Mouse (Mus musculus): ENCODE results near the gene Gm16181. TPM values are rescaled to one million over a fixed set of nuclear protein-coding genes. Genes with fewer than 3 reads are reported as not detected.

The Gm16181 gene
- polyA plus RNA-seq, 1 experiment from 2014 or later: not detected

GRCm38 (mm10) chr17:35193881-35194843, 26.5 kb upstream of the Gm16181 start, which contains the start of gene Ltb:
Ltb (plus strand) TSS chr17:35194439.
- Histone ChIP-seq H3K9me3 (ENCODE audit: control insufficient read depth, low read length) (no peaks in the 10 kb centered on the region), H3K27ac (ENCODE audit: low read depth, low read length) (no peak within 1 kb of the TSS), H3K4me2 (peak within 1 kb of the TSS; percentile 40; the same call in 1 of the 2 replicates), H3K4me1 (ENCODE audit: control insufficient read depth, insufficient read depth, low read length) (peaks cover 4% of the 10 kb centered on the region; the same call in 1 of the 2 replicates), H3K27me3 (ENCODE audit: control insufficient read depth, insufficient read depth, low read length) (peaks cover 26% of the 10 kb centered on the region), H3K9ac (ENCODE audit: low read length) (no peak within 1 kb of the TSS), H3K36me3 (ENCODE audit: control insufficient read depth, insufficient read depth, low read length) (no peaks in the 10 kb centered on the region), H3K4me3 (ENCODE audit: low read depth, low read length) (no peak within 1 kb of the TSS)
- ATAC-seq (ENCODE audit: low FRiP score): no peak
- no peak for DNase-seq (ENCODE audit: low spot score, missing footprints)
- WGBS: 63% methylated on average over 28 of the region's 28 CpGs

DNA sequence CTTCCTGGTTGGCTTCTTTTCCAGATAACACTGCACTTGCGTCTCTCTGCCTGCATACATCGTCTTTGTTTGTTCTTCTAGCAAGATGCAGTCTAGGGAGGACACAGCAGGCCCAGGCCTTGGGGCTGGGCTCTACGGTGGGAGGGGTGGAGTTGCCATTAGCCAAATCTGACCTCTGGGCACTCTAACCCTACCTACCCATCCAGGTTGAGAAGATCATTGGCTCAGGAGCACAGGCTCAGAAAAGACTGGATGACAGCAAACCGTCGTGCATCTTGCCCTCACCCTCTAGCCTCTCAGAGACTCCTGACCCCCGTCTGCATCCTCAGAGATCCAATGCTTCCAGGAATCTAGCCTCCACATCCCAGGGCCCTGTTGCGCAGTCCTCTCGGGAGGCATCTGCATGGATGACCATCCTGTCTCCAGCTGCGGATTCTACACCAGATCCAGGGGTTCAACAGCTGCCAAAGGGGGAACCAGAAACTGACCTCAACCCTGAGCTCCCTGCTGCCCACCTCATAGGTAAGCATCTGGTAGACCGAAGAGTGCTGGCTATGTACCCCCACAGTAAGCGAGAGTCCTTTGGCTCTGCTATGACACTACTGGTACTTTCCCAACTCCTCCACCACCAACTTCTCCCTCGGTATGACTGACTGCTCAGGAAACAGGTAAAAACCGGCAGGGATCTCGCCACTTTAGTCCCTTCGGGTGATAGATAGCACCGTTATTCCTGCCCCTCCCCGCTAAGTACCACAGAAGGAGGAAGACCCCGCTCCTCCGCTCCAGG, 25.6 kb upstream of the Gm16181 start:
- peaks cover 26% of the 10 kb centered on the region for H3K27me3 ChIP-seq (ENCODE audit: control insufficient read depth, insufficient read depth, low read length)

DNA sequence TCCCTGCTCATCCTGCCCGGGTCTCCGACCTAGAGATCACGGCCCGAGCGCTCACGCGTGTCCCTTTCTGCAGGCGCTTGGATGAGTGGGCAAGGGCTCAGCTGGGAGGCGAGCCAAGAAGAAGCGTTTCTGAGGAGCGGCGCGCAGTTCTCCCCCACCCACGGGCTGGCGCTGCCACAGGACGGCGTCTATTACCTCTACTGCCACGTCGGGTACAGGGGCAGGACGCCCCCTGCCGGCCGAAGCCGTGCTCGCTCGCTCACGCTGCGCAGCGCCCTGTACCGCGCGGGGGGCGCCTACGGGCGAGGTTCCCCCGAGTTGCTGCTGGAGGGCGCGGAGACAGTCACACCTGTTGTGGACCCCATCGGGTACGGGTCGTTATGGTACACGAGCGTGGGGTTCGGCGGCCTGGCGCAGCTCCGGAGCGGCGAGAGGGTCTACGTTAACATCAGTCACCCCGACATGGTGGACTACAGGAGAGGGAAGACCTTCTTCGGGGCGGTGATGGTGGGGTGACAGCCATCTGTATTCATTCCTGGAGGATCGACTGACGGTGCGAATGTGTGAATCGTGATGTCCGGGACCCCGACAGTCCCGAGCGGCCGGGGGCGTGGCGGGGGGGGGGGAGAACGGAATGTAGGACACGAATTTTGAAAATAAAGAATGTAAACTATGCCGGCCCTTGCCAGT, 24.9 kb upstream of the Gm16181 start:
- Histone ChIP-seq H3K27ac (ENCODE audit: low read depth, low read length) (no peak overlapping the region), H3K9ac (ENCODE audit: low read length) (peak overlapping the region; percentile 10; the same call in 1 of the 2 replicates), H3K9me3 (ENCODE audit: control insufficient read depth, low read length) (no peaks in the 10 kb centered on the region), H3K4me1 (ENCODE audit: control insufficient read depth, insufficient read depth, low read length) (peaks cover 4% of the 10 kb centered on the region; the same call in 1 of the 2 replicates), H3K4me2 (peak overlapping the region; percentile 40), H3K4me3 (ENCODE audit: low read depth, low read length) (peak overlapping the region; percentile 23), H3K27me3 (ENCODE audit: control insufficient read depth, insufficient read depth, low read length) (peaks cover 26% of the 10 kb centered on the region), H3K36me3 (ENCODE audit: control insufficient read depth, insufficient read depth, low read length) (no peaks in the 10 kb centered on the region)
- WGBS: 2% methylated on average over 66 of the region's 66 CpGs
- peak; percentile 73 for ATAC-seq (ENCODE audit: low FRiP score)
- peak; percentile 98 for DNase-seq (ENCODE audit: low spot score, missing footprints)

More for the DNA sequence above, 25.6 kb upstream of the Gm16181 start:
- H3K4me3 ChIP-seq (ENCODE audit: low read depth, low read length): peak overlapping the region; percentile 23
- DNase-seq (ENCODE audit: low spot score, missing footprints) (peak; percentile 90), ATAC-seq (ENCODE audit: low FRiP score) (no peak)
- H3K4me1 ChIP-seq (ENCODE audit: control insufficient read depth, insufficient read depth, low read length): peaks cover 4% of the 10 kb centered on the region; the same call in 1 of the 2 replicates
- H3K9me3 ChIP-seq (ENCODE audit: control insufficient read depth, low read length): no peaks in the 10 kb centered on the region
- no peaks in the 10 kb centered on the region for H3K36me3 ChIP-seq (ENCODE audit: control insufficient read depth, insufficient read depth, low read length)
- H3K9ac ChIP-seq (ENCODE audit: low read length): peak overlapping the region; percentile 10; the same call in 1 of the 2 replicates
- no peak overlapping the region for H3K27ac ChIP-seq (ENCODE audit: low read depth, low read length)
- WGBS: 45% methylated on average over 19 of the region's 19 CpGs
- H3K4me2 ChIP-seq: peak overlapping the region; percentile 40

DNA sequence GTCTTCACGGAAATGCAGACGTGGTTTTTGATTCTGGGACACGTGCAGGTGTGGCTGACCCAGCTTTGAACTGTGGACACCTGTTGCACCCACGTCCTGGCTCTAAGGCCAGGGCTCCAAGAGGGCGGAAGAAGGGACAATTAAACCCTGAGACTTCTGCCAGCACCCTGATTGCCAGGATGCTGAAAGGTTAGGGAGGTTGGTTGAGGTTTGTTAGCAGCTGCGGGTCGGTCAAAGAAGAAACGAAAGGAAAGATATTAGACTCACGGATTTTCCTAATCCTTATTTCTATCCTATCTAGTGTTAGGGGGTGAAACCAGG, 24.4 kb upstream of the Gm16181 start:
- H3K36me3 ChIP-seq (ENCODE audit: control insufficient read depth, insufficient read depth, low read length): no peaks in the 10 kb centered on the region
- 40% methylated on average over 9 of the region's 9 CpGs for WGBS
- DNase-seq (ENCODE audit: low spot score, missing footprints): no peak
- peak overlapping the region; percentile 40 for H3K4me2 ChIP-seq
- no peak overlapping the region for H3K27ac ChIP-seq (ENCODE audit: low read depth, low read length)
- H3K9me3 ChIP-seq (ENCODE audit: control insufficient read depth, low read length): no peaks in the 10 kb centered on the region
- peaks cover 4% of the 10 kb centered on the region; the same call in 1 of the 2 replicates for H3K4me1 ChIP-seq (ENCODE audit: control insufficient read depth, insufficient read depth, low read length)
- peak overlapping the region; percentile 23 for H3K4me3 ChIP-seq (ENCODE audit: low read depth, low read length)
- no peak for ATAC-seq (ENCODE audit: low FRiP score)
- no peak overlapping the region for H3K9ac ChIP-seq (ENCODE audit: low read length)
- H3K27me3 ChIP-seq (ENCODE audit: control insufficient read depth, insufficient read depth, low read length): peaks cover 26% of the 10 kb centered on the region

DNA sequence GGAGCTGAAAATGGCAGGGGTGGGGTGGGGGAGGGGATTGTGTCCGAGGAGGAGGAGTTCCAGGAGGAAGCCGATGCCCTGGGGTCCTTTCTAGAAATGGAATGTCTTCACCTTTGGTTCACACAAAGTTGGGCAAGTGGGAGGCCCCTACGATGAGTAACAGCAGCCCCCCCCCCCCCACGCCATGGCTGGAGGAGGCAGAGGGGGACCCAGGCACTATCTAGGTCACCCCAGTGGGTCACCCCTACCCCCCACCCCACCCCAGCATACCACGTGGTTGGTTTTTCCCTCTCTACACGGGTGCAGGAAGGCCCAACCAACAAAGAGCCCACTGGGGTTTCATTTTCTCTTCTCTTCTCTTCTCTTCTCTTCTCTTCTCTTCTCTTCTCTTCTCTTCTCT, 23.5 kb upstream of the Gm16181 start:
- H3K4me2 ChIP-seq: no peak overlapping the region
- H3K4me3 ChIP-seq (ENCODE audit: low read depth, low read length): no peak overlapping the region
- H3K27ac ChIP-seq (ENCODE audit: low read depth, low read length): no peak overlapping the region
- no peak overlapping the region for H3K9ac ChIP-seq (ENCODE audit: low read length)
- H3K36me3 ChIP-seq (ENCODE audit: control insufficient read depth, insufficient read depth, low read length): no peaks in the 10 kb centered on the region
- peaks cover 26% of the 10 kb centered on the region for H3K27me3 ChIP-seq (ENCODE audit: control insufficient read depth, insufficient read depth, low read length)
- H3K9me3 ChIP-seq (ENCODE audit: control insufficient read depth, low read length): no peaks in the 10 kb centered on the region
- no peak for ATAC-seq (ENCODE audit: low FRiP score)
- H3K4me1 ChIP-seq (ENCODE audit: control insufficient read depth, insufficient read depth, low read length): peaks cover 4% of the 10 kb centered on the region; the same call in 1 of the 2 replicates
- 44% methylated on average over 5 of the region's 6 CpGs for WGBS
- no peak for DNase-seq (ENCODE audit: low spot score, missing footprints)

DNA sequence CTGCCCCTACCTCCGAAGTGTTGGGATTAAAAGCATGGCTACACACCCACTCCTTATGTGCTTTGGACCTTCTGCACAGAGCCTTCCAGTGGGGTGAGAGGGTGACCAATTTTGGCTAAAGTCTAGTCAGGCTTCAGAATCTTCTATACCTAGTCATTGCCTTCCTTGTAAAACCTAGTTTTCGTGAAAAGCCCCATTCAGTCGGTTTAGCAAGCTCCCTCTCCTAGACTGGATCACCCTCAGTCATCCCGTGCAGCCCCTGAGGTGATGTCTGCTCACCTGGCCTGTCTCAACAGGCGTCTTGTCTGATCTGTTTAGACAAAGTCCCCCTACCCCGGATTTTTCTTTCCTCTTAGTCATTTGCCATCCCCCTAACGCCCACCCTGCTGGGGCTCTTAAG, 22.6 kb upstream of the Gm16181 start:
- H3K4me1 ChIP-seq (ENCODE audit: control insufficient read depth, insufficient read depth, low read length): peaks cover 4% of the 10 kb centered on the region; the same call in 1 of the 2 replicates
- peaks cover 26% of the 10 kb centered on the region for H3K27me3 ChIP-seq (ENCODE audit: control insufficient read depth, insufficient read depth, low read length)
- H3K27ac ChIP-seq (ENCODE audit: low read depth, low read length): no peak overlapping the region
- no peaks in the 10 kb centered on the region for H3K36me3 ChIP-seq (ENCODE audit: control insufficient read depth, insufficient read depth, low read length)
- DNase-seq (ENCODE audit: low spot score, missing footprints) (no peak), ATAC-seq (ENCODE audit: low FRiP score) (no peak)
- no peaks in the 10 kb centered on the region for H3K9me3 ChIP-seq (ENCODE audit: control insufficient read depth, low read length)
- H3K4me3 ChIP-seq (ENCODE audit: low read depth, low read length): no peak overlapping the region
- no peak overlapping the region for H3K4me2 ChIP-seq
- H3K9ac ChIP-seq (ENCODE audit: low read length): no peak overlapping the region
- 69% methylated on average over 7 of the region's 7 CpGs for WGBS

DNA sequence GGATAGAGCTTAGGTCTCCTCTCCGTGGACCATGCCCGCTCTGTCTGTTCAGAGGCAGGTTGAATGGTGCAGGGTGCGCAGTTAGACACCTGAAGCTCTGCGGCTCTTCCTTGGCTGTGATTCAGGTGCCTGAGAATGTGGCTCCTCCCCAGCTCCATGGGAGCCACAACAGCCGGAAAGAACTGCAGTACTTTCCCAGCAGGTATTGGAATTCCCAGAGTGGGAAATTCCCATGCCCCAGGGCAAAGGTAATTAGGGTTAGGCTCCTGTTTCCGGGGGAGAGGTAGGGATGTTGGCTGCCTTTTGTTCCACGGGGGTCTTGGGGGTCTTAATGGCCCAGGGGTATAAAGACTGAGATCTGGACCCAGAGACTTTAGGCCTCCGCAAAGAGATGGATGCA, 21.7 kb upstream of the Gm16181 start:
- Histone ChIP-seq H3K9ac (ENCODE audit: low read length) (no peak overlapping the region), H3K4me2 (no peak overlapping the region), H3K27ac (ENCODE audit: low read depth, low read length) (no peak overlapping the region), H3K27me3 (ENCODE audit: control insufficient read depth, insufficient read depth, low read length) (peaks cover 26% of the 10 kb centered on the region), H3K4me3 (ENCODE audit: low read depth, low read length) (no peak overlapping the region), H3K36me3 (ENCODE audit: control insufficient read depth, insufficient read depth, low read length) (no peaks in the 10 kb centered on the region), H3K9me3 (ENCODE audit: control insufficient read depth, low read length) (no peaks in the 10 kb centered on the region), H3K4me1 (ENCODE audit: control insufficient read depth, insufficient read depth, low read length) (peaks cover 4% of the 10 kb centered on the region; the same call in 1 of the 2 replicates)
- WGBS: 38% methylated on average over 8 of the region's 8 CpGs
- DNase-seq (ENCODE audit: low spot score, missing footprints) (no peak), ATAC-seq (ENCODE audit: low FRiP score) (no peak)

GRCm38 (mm10) chr17:35200398-35200797, 20.2 kb upstream of the Gm16181 start:
- DNase-seq (ENCODE audit: low spot score, missing footprints) (no peak), ATAC-seq (ENCODE audit: low FRiP score) (no peak)
- Histone ChIP-seq H3K4me1 (ENCODE audit: control insufficient read depth, insufficient read depth, low read length) (peaks cover 4% of the 10 kb centered on the region; the same call in 1 of the 2 replicates), H3K27ac (ENCODE audit: low read depth, low read length) (no peak overlapping the region), H3K4me3 (ENCODE audit: low read depth, low read length) (no peak overlapping the region), H3K27me3 (ENCODE audit: control insufficient read depth, insufficient read depth, low read length) (peaks cover 13% of the 10 kb centered on the region), H3K9me3 (ENCODE audit: control insufficient read depth, low read length) (no peaks in the 10 kb centered on the region), H3K36me3 (ENCODE audit: control insufficient read depth, insufficient read depth, low read length) (no peaks in the 10 kb centered on the region), H3K4me2 (no peak overlapping the region), H3K9ac (ENCODE audit: low read length) (no peak overlapping the region)
- WGBS: 91% methylated on average over 11 of the region's 11 CpGs
